Mouse (Mus musculus): ENCODE data around the gene Fto. TPM values are rescaled to one million over a fixed set of nuclear protein-coding genes. Genes with fewer than 3 reads are reported as not detected.

Gene Fto
- polyA plus RNA-seq, 1 experiment from 2014 or later: 120 TPM

- peaks cover 12% of the 10 kb centered on the region; the same call in 1 of the 2 replicates for H3K36me3 ChIP-seq
- H3K27me3 ChIP-seq: no peaks in the 10 kb centered on the region; the same call in 1 of the 2 replicates
- no peak for ATAC-seq (ENCODE audit: low read depth)
- 65% methylated on average over 9 of the region's 9 CpGs for WGBS
- no peaks in the 10 kb centered on the region for H3K4me1 ChIP-seq (replicated peaks)
- no peaks in the 10 kb centered on the region for H3K9me3 ChIP-seq
- H3K9ac ChIP-seq: no peak overlapping the region
- H3K27ac ChIP-seq (replicated peaks): no peak overlapping the region
- H3K4me3 ChIP-seq: no peak overlapping the region
- no peak overlapping the region for H3K4me2 ChIP-seq
Observed at GRCm38 (mm10) chr8:91482511-91482910, 169.2 kb downstream of the Fto start.

GRCm38 (mm10) chr8:91486394-91486793, 173.1 kb downstream of the Fto start:
- Histone ChIP-seq H3K9ac (no peak overlapping the region), H3K27ac (replicated peaks) (no peak overlapping the region), H3K4me3 (no peak overlapping the region), H3K4me2 (no peak overlapping the region), H3K9me3 (no peaks in the 10 kb centered on the region), H3K4me1 (replicated peaks) (peaks cover 21% of the 10 kb centered on the region), H3K27me3 (peaks cover 8% of the 10 kb centered on the region), H3K36me3 (peaks cover 12% of the 10 kb centered on the region; the same call in 1 of the 2 replicates)
- WGBS: 78% methylated on average over 4 of the region's 4 CpGs
- no peak for ATAC-seq (ENCODE audit: low read depth)

GRCm38 (mm10) chr8:91487456-91487855, 174.1 kb downstream of the Fto start:
- no peak for ATAC-seq (ENCODE audit: low read depth)

GRCm38 (mm10) chr8:91488086-91488783, 174.9 kb downstream of the Fto start:
- no peak overlapping the region for H3K27ac ChIP-seq (replicated peaks)
- no peak for ATAC-seq (ENCODE audit: low read depth)
- peaks cover 21% of the 10 kb centered on the region for H3K4me1 ChIP-seq (replicated peaks)
- WGBS: 52% methylated on average over 13 of the region's 13 CpGs
- peaks cover 18% of the 10 kb centered on the region for H3K27me3 ChIP-seq
- H3K9me3 ChIP-seq: no peaks in the 10 kb centered on the region
- no peak overlapping the region for H3K4me3 ChIP-seq
- no peak overlapping the region for H3K4me2 ChIP-seq
- H3K9ac ChIP-seq: no peak overlapping the region
- H3K36me3 ChIP-seq: peaks cover 9% of the 10 kb centered on the region; the same call in 1 of the 2 replicates

More at GRCm38 (mm10) chr8:91487456-91487855, 174.1 kb downstream of the Fto start:
- no peak overlapping the region for H3K4me3 ChIP-seq
- no peak overlapping the region for H3K4me2 ChIP-seq
- no peaks in the 10 kb centered on the region for H3K9me3 ChIP-seq
- H3K27me3 ChIP-seq: peaks cover 13% of the 10 kb centered on the region
- peaks cover 9% of the 10 kb centered on the region; the same call in 1 of the 2 replicates for H3K36me3 ChIP-seq
- no peak overlapping the region for H3K27ac ChIP-seq (replicated peaks)
- H3K9ac ChIP-seq: no peak overlapping the region
- H3K4me1 ChIP-seq (replicated peaks): peaks cover 21% of the 10 kb centered on the region
- WGBS: 90% methylated on average over 2 of the region's 2 CpGs

GRCm38 (mm10) chr8:91488784-91489450, 175.6 kb downstream of the Fto start:
- H3K27me3 ChIP-seq: peaks cover 22% of the 10 kb centered on the region
- H3K27ac ChIP-seq (replicated peaks): no peak overlapping the region
- no peaks in the 10 kb centered on the region for H3K9me3 ChIP-seq
- no peak overlapping the region for H3K4me2 ChIP-seq
- no peak overlapping the region for H3K9ac ChIP-seq
- no peak for ATAC-seq (ENCODE audit: low read depth)
- peaks cover 9% of the 10 kb centered on the region; the same call in 1 of the 2 replicates for H3K36me3 ChIP-seq
- 43% methylated on average over 10 of the region's 10 CpGs for WGBS
- H3K4me3 ChIP-seq: no peak overlapping the region
- H3K4me1 ChIP-seq (replicated peaks): peaks cover 21% of the 10 kb centered on the region

- peaks cover 33% of the 10 kb centered on the region for H3K27me3 ChIP-seq
Observed at GRCm38 (mm10) chr8:91490065-91490464, 176.7 kb downstream of the Fto start.

GRCm38 (mm10) chr8:91493373-91493772, 180.0 kb downstream of the Fto start:
- H3K27me3 ChIP-seq: peaks cover 34% of the 10 kb centered on the region
- no peak overlapping the region for H3K4me3 ChIP-seq
- no peaks in the 10 kb centered on the region for H3K9me3 ChIP-seq
- no peaks in the 10 kb centered on the region for H3K36me3 ChIP-seq
- peaks cover 18% of the 10 kb centered on the region for H3K4me1 ChIP-seq (replicated peaks)
- no peak overlapping the region for H3K27ac ChIP-seq (replicated peaks)
- no peak for ATAC-seq (ENCODE audit: low read depth)
- H3K9ac ChIP-seq: no peak overlapping the region
- 88% methylated on average over 8 of the region's 8 CpGs for WGBS
- no peak overlapping the region for H3K4me2 ChIP-seq

More at GRCm38 (mm10) chr8:91490065-91490464, 176.7 kb downstream of the Fto start:
- H3K4me3 ChIP-seq: no peak overlapping the region
- peaks cover 8% of the 10 kb centered on the region; the same call in 1 of the 2 replicates for H3K36me3 ChIP-seq
- H3K9ac ChIP-seq: no peak overlapping the region
- H3K9me3 ChIP-seq: no peaks in the 10 kb centered on the region
- H3K4me1 ChIP-seq (replicated peaks): peaks cover 21% of the 10 kb centered on the region
- ATAC-seq (ENCODE audit: low read depth): no peak
- no peak overlapping the region for H3K27ac ChIP-seq (replicated peaks)
- 33% methylated on average over 5 of the region's 5 CpGs for WGBS
- H3K4me2 ChIP-seq: no peak overlapping the region

- Histone ChIP-seq H3K9ac (no peak overlapping the region), H3K4me2 (no peak overlapping the region), H3K9me3 (no peaks in the 10 kb centered on the region), H3K4me1 (replicated peaks) (peaks cover 5% of the 10 kb centered on the region), H3K27me3 (peaks cover 32% of the 10 kb centered on the region), H3K4me3 (no peak overlapping the region), H3K36me3 (no peaks in the 10 kb centered on the region), H3K27ac (replicated peaks) (no peak overlapping the region)
- no peak for ATAC-seq (ENCODE audit: low read depth)
- 60% methylated on average over 10 of the region's 10 CpGs for WGBS
Observed at GRCm38 (mm10) chr8:91494501-91495259, 181.4 kb downstream of the Fto start.

- Histone ChIP-seq H3K27me3 (peaks cover 30% of the 10 kb centered on the region), H3K36me3 (no peaks in the 10 kb centered on the region), H3K9me3 (no peaks in the 10 kb centered on the region), H3K9ac (no peak overlapping the region), H3K4me3 (no peak overlapping the region), H3K4me1 (replicated peaks) (no peaks in the 10 kb centered on the region; the same call in 1 of the 2 replicates), H3K27ac (replicated peaks) (no peak overlapping the region), H3K4me2 (no peak overlapping the region)
- WGBS: 81% methylated on average over 2 of the region's 2 CpGs
- no peak for ATAC-seq (ENCODE audit: low read depth)
Observed at GRCm38 (mm10) chr8:91495260-91495601, 181.9 kb downstream of the Fto start.

- Histone ChIP-seq H3K27me3 (peaks cover 31% of the 10 kb centered on the region), H3K4me3 (no peak overlapping the region), H3K4me1 (replicated peaks) (no peaks in the 10 kb centered on the region; the same call in 1 of the 2 replicates), H3K36me3 (no peaks in the 10 kb centered on the region), H3K9me3 (no peaks in the 10 kb centered on the region), H3K9ac (no peak overlapping the region), H3K27ac (replicated peaks) (no peak overlapping the region), H3K4me2 (no peak overlapping the region)
- no peak for ATAC-seq (ENCODE audit: low read depth)
Observed at GRCm38 (mm10) chr8:91496000-91496399, 182.7 kb downstream of the Fto start.

GRCm38 (mm10) chr8:91496936-91497335, 183.6 kb downstream of the Fto start:
- Histone ChIP-seq H3K4me1 (replicated peaks) (peaks cover 4% of the 10 kb centered on the region; the same call in 1 of the 2 replicates), H3K9me3 (no peaks in the 10 kb centered on the region), H3K36me3 (no peaks in the 10 kb centered on the region), H3K4me3 (no peak overlapping the region), H3K27ac (replicated peaks) (no peak overlapping the region), H3K9ac (no peak overlapping the region), H3K27me3 (peaks cover 38% of the 10 kb centered on the region), H3K4me2 (no peak overlapping the region)
- ATAC-seq (ENCODE audit: low read depth): no peak
- WGBS: 75% methylated on average over 7 of the region's 7 CpGs

GRCm38 (mm10) chr8:91498611-91499010, 185.3 kb downstream of the Fto start:
- Histone ChIP-seq H3K9ac (no peak overlapping the region), H3K27me3 (peaks cover 33% of the 10 kb centered on the region), H3K9me3 (no peaks in the 10 kb centered on the region), H3K4me3 (no peak overlapping the region), H3K27ac (replicated peaks) (no peak overlapping the region), H3K36me3 (no peaks in the 10 kb centered on the region), H3K4me1 (replicated peaks) (peaks cover 21% of the 10 kb centered on the region), H3K4me2 (no peak overlapping the region)
- no peak for ATAC-seq (ENCODE audit: low read depth)
- WGBS: 88% methylated on average over 9 of the region's 9 CpGs
